Mouse (Mus musculus) forebrain, postnatal 0 days (tissue): ENCODE data around the gene Rprd1b. TPM values are rescaled to one million over a fixed set of nuclear protein-coding genes. Genes with fewer than 3 reads are reported as not detected.
A peak's percentile ranks its signal among the peaks of the same experiment; 100 is the strongest.

Source experiments
- ATAC-seq: fragments of 200-750 bp; cut with Nextera tagmentation; 2 replicates; pipeline ENCODE4 v1.8.0; 2017; ENCODE audit warnings: mild to moderate bottlenecking, moderate library complexity
- DNase-seq: peaks from one replicate; pipeline ENCODE4 v3.0.0-alpha.2; 2015
- H3K27ac ChIP-seq: fragments of 300-500 bp; sonication (generic); 2 replicates; pipeline ENCODE4 v1.5.1; 2014; ENCODE audit warnings: low read depth, mild to moderate bottlenecking, antibody characterized with exemption, low read length, moderate library complexity, mixed read lengths
- H3K27me3 ChIP-seq: fragments of 300-500 bp; sonication (generic); 2 replicates; pipeline ENCODE4 v1.6.1; 2014; ENCODE audit warnings: mild to moderate bottlenecking, low read length, mixed read lengths; ENCODE audit not compliant: insufficient read depth
- H3K36me3 ChIP-seq: fragments of 300-500 bp; sonication (generic); 2 replicates; pipeline ENCODE4 v1.6.1; 2014; ENCODE audit warnings: mild to moderate bottlenecking, moderate library complexity; ENCODE audit not compliant: insufficient read depth
- H3K4me1 ChIP-seq: fragments of 300-500 bp; sonication (generic); 2 replicates; pipeline ENCODE4 v1.6.1; 2014; ENCODE audit warnings: antibody characterized with exemption; ENCODE audit not compliant: insufficient read depth
- H3K4me2 ChIP-seq: fragments of 300-500 bp; sonication (generic); 2 replicates; pipeline ENCODE4 v1.6.1; 2014; ENCODE audit warnings: low read depth, mild to moderate bottlenecking, moderate library complexity
- H3K4me3 ChIP-seq: fragments of 300-500 bp; sonication (generic); 2 replicates; pipeline ENCODE4 v1.5.1; 2014; ENCODE audit warnings: low read depth, low read length, mixed read lengths
- H3K9ac ChIP-seq: fragments of 300-500 bp; sonication (generic); 2 replicates; pipeline ENCODE4 v1.6.1; 2014; ENCODE audit warnings: mild to moderate bottlenecking
- H3K9me3 ChIP-seq: fragments of 300-500 bp; sonication (generic); 2 replicates; pipeline ENCODE4 v1.6.1; 2016; ENCODE audit warnings: low read length
- CTCF ChIP-seq: sonication (generic); IDR thresholded peaks from 2 replicates; pipeline ENCODE4 v1.5.1; 2016; ENCODE audit warnings: antibody characterized with exemption, control low read depth, low read depth
- WGBS: fragments of 180-500 bp; shearing (Covaris S2); extraction: QIAGEN DNeasy Blood & Tissue Kit; methylation state at CpG from one replicate; pipeline ENCODE4 v1.1.7; 2014; 5-methylcytosine and 5-hydroxymethylcytosine counted together
- polyA plus RNA-seq: library from polyadenylated mRNA; unstranded; fragments of >200 nt; fragmentation: Nextera tagmentation; extraction: Ambion mirVana; gene quantifications from 2 replicates; pipeline ENCODE4 v1.2.1, GENCODE M21; 2015
- total RNA-seq: library from RNA; depleted of rRNA; stranded (reverse); fragments of >200 nt; gene quantifications from 2 replicates; pipeline ENCODE4 v1.2.3, GENCODE M21; 2014

Gene Rprd1b
- total and polyA plus RNA-seq, 2 experiments from 2014 or later: 18.8 to 61.3 TPM

DNA sequence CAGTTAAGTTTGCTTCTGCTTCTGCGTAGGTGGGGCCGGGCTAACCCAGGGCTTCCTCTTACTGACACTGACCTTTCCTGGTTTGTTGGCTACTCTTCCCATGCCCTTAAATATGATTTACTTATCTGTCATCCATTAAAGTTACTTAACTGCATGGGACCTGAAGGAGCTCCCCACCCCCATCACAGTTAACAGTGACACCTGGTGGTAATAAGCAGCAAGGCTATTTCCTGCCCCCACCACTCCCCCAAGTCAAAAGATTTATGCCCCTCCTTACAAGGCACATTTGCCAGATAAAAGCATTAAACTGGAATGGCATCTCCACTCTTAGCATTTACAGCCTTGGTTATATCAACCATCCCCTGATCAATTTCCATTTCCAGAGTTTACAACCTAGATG, 38.4 kb upstream of the Rprd1b start:
- DNase-seq: peak; percentile 48
- no peak overlapping the region for H3K4me3 ChIP-seq
- H3K4me1 ChIP-seq: peaks cover 39% of the 10 kb centered on the region
- WGBS: 94% methylated on average over 2 of the region's 2 CpGs
- ATAC-seq: no peak
- TF ChIP-seq CTCF: peak; percentile 77
- H3K9me3 ChIP-seq: no peaks in the 10 kb centered on the region
- no peak overlapping the region for H3K27ac ChIP-seq
- no peak overlapping the region for H3K9ac ChIP-seq
- no peaks in the 10 kb centered on the region for H3K27me3 ChIP-seq
- no peak overlapping the region for H3K4me2 ChIP-seq
- H3K36me3 ChIP-seq: peaks cover 10% of the 10 kb centered on the region

GRCm38 (mm10) chr2:157991026-157991425, 37.3 kb upstream of the Rprd1b start:
- Histone ChIP-seq H3K36me3 (peaks cover 14% of the 10 kb centered on the region), H3K9me3 (no peaks in the 10 kb centered on the region), H3K4me1 (peaks cover 28% of the 10 kb centered on the region), H3K4me2 (no peak overlapping the region), H3K27ac (no peak overlapping the region), H3K9ac (no peak overlapping the region), H3K4me3 (no peak overlapping the region), H3K27me3 (no peaks in the 10 kb centered on the region)
- TF ChIP-seq CTCF: no peak
- 62% methylated on average over 6 of the region's 6 CpGs for WGBS
- ATAC-seq (no peak), DNase-seq (no peak)

GRCm38 (mm10) chr2:157992501-157992900, 35.8 kb upstream of the Rprd1b start:
- no peak overlapping the region for H3K4me2 ChIP-seq
- no peak for TF ChIP-seq CTCF

DNA sequence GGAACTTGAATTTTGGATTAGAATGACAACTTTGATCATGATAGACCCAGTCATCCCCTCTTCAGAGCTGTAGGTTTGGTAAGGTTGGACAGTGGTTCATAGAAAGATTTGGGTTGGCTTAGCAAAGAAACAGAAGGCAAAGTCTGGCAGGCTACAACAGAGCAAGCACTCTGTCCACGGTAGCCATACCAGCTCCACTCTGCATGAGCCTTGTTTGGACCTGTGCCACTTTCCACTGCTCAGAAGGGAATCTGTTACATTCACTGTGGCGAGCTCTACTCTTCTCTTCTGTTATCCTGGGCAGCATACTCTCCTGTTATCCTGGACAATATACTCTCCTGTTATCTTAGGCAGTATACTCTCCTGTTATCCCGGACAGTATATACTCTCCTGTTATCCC, 29.5 kb upstream of the Rprd1b start:
- 60% methylated on average over 3 of the region's 3 CpGs for WGBS
- Histone ChIP-seq H3K4me1 (no peaks in the 10 kb centered on the region), H3K36me3 (peaks cover 9% of the 10 kb centered on the region), H3K27ac (no peak overlapping the region), H3K4me3 (no peak overlapping the region), H3K4me2 (no peak overlapping the region), H3K9me3 (no peaks in the 10 kb centered on the region), H3K27me3 (no peaks in the 10 kb centered on the region), H3K9ac (no peak overlapping the region)
- ATAC-seq (no peak), DNase-seq (peak; percentile 16)
- no peak for TF ChIP-seq CTCF

More at GRCm38 (mm10) chr2:157992501-157992900, 35.8 kb upstream of the Rprd1b start:
- peaks cover 13% of the 10 kb centered on the region for H3K4me1 ChIP-seq
- H3K36me3 ChIP-seq: peaks cover 14% of the 10 kb centered on the region
- H3K27ac ChIP-seq: no peak overlapping the region
- 95% methylated on average over 4 of the region's 4 CpGs for WGBS
- H3K27me3 ChIP-seq: no peaks in the 10 kb centered on the region
- H3K9me3 ChIP-seq: no peaks in the 10 kb centered on the region
- no peak overlapping the region for H3K9ac ChIP-seq
- DNase-seq: no peak
- no peak overlapping the region for H3K4me3 ChIP-seq
- ATAC-seq: no peak

DNA sequence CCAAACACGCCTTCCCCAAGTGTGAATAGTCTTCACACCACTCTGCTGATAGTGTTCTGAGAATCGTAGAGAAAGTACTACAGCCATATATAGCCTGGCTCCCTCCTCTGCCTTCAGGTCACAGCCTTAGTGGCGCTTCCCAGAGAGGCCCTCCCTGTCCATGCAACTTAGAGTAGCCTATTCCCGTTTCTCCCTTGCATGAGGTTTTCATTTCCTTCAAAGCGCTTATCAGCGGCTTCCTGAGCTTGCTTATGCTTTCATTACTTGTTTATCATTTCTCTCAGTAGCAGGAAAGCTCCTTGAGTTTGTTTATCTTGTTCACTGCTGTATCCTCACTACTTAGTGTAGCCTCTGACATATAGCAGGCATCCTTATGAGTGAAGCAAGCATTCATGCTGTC, 23.7 kb upstream of the Rprd1b start:
- ATAC-seq: no peak
- no peak overlapping the region for H3K4me3 ChIP-seq
- WGBS: 88% methylated on average over 6 of the region's 6 CpGs
- H3K9ac ChIP-seq: no peak overlapping the region
- H3K4me1 ChIP-seq: no peaks in the 10 kb centered on the region
- no peak for TF ChIP-seq CTCF
- no peaks in the 10 kb centered on the region for H3K9me3 ChIP-seq
- no peaks in the 10 kb centered on the region for H3K27me3 ChIP-seq
- H3K4me2 ChIP-seq: no peak overlapping the region
- no peak overlapping the region for H3K27ac ChIP-seq
- H3K36me3 ChIP-seq: peaks cover 12% of the 10 kb centered on the region
- DNase-seq: no peak

DNA sequence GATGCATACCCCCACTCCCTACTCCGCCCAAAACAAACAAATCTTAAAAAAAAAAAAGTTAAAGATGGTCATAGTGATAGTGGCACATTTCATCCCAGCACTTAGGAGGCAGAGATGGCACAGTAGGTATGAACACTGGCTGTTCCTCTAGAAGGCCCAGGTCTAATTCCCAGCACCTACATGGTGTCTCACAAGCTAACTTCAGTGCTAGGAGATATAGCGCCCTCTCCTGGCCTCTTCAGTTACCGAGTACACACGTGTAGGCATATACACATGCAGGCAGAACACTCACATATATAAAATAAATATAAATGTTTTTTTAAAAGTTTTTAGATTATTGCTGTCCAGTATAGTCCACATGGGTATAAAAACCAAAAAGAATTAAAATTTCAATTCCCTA, 22.7 kb upstream of the Rprd1b start:
- ATAC-seq (no peak), DNase-seq (no peak)
- Histone ChIP-seq H3K4me1 (no peaks in the 10 kb centered on the region), H3K27me3 (no peaks in the 10 kb centered on the region), H3K9me3 (no peaks in the 10 kb centered on the region), H3K4me3 (no peak overlapping the region), H3K36me3 (peaks cover 12% of the 10 kb centered on the region), H3K27ac (no peak overlapping the region), H3K9ac (no peak overlapping the region), H3K4me2 (no peak overlapping the region)
- 0 out of 2 replicates have a peak, but pooled peaks have one; percentile 7 for TF ChIP-seq CTCF
- 98% methylated on average over 4 of the region's 4 CpGs for WGBS

- H3K36me3 ChIP-seq: peaks cover 12% of the 10 kb centered on the region
- ATAC-seq: no peak
- H3K4me2 ChIP-seq: no peak overlapping the region
- H3K27ac ChIP-seq: no peak overlapping the region
- DNase-seq: no peak
- H3K9me3 ChIP-seq: no peaks in the 10 kb centered on the region
- H3K4me1 ChIP-seq: no peaks in the 10 kb centered on the region
- no peak for TF ChIP-seq CTCF
- H3K27me3 ChIP-seq: no peaks in the 10 kb centered on the region
- WGBS: 85% methylated on average over 7 of the region's 7 CpGs
- H3K4me3 ChIP-seq: no peak overlapping the region
- H3K9ac ChIP-seq: no peak overlapping the region
Measured at GRCm38 (mm10) chr2:158009373-158009772, 18.9 kb upstream of the Rprd1b start.
